Mouse (Mus musculus) MEL (cell line): ENCODE results near the gene Ccdc163. TPM values are rescaled to one million over a fixed set of nuclear protein-coding genes. Genes with fewer than 3 reads are reported as not detected.

ENCODE experiments used
- DNase-seq: peaks from one replicate; pipeline ENCODE4 v3.0.0; 2011; ENCODE audit warnings: low read depth, low spot score
- H3K27ac ChIP-seq: 2 replicates; pipeline ENCODE4 v1.5.1; 2012; ENCODE audit warnings: low read depth, mild to moderate bottlenecking, control low read depth, low read length, moderate library complexity; ENCODE audit not compliant: control insufficient read depth
- H3K27me3 ChIP-seq, 2 experiments: fragments of 150-350 bp in 1 of 2; sonication (generic) in 1 of 2; 2 replicates each; pipeline ENCODE4 v1.6.1; 2012; ENCODE audit warnings: low read length in 2 of 2, mild to moderate bottlenecking in 2 of 2, improper control_type of control experiment in 1 of 2, moderate library complexity in 1 of 2; ENCODE audit not compliant: insufficient read depth in 2 of 2, control insufficient read depth in 1 of 2
- H3K36me3 ChIP-seq, 2 experiments: 2 replicates each; pipeline ENCODE4 v1.6.1; 2012 to 2014; ENCODE audit warnings: low read length in 2 of 2, improper control_type of control experiment in 1 of 2, inconsistent platforms in 1 of 2, mild to moderate bottlenecking in 1 of 2; ENCODE audit not compliant: insufficient read depth in 2 of 2, control insufficient read depth in 1 of 2
- H3K4me1 ChIP-seq, 2 experiments: fragments of 150-350 bp in 1 of 2; sonication (generic) in 1 of 2; 2 replicates each; pipeline ENCODE4 v1.6.1; 2012; ENCODE audit warnings: low read length in 2 of 2, improper control_type of control experiment in 1 of 2, mild to moderate bottlenecking in 1 of 2; ENCODE audit not compliant: insufficient read depth in 2 of 2, control insufficient read depth in 1 of 2
- H3K4me3 ChIP-seq, 2 experiments: fragments of 150-350 bp in 1 of 2; sonication (generic) in 1 of 2; 2 replicates each; pipeline ENCODE4 v1.5.1; 2012; ENCODE audit warnings: low read depth in 2 of 2, low read length in 2 of 2, mild to moderate bottlenecking in 2 of 2, moderate library complexity in 2 of 2, control low read depth in 1 of 2, improper control_type of control experiment in 1 of 2; ENCODE audit not compliant: control insufficient read depth in 1 of 2, insufficient read depth in 1 of 2
- H3K79me2 ChIP-seq: 2 replicates; pipeline ENCODE4 v1.6.1; 2012; ENCODE audit warnings: mild to moderate bottlenecking, low read length, moderate library complexity; ENCODE audit not compliant: control insufficient read depth, poor library complexity, insufficient read depth
- H3K9ac ChIP-seq: 2 replicates; pipeline ENCODE4 v1.6.1; 2012; ENCODE audit warnings: low read depth, mild to moderate bottlenecking, control low read depth, low read length, moderate library complexity; ENCODE audit not compliant: control insufficient read depth, poor library complexity, severe bottlenecking
- H3K9me3 ChIP-seq: fragments of 150-350 bp; sonication (generic); replicated peaks from 2 replicates; pipeline ENCODE4 v1.6.1; 2012; ENCODE audit warnings: mild to moderate bottlenecking, low read length, improper control_type of control experiment, moderate library complexity; ENCODE audit not compliant: insufficient read depth
- BHLHE40 ChIP-seq: IDR thresholded peaks from 2 replicates; pipeline ENCODE4 v1.6.1; 2012; ENCODE audit warnings: low read depth, mild to moderate bottlenecking, inconsistent platforms, low read length, improper control_type of control experiment, borderline replicate concordance
- CHD1 ChIP-seq: IDR thresholded peaks from 2 replicates; pipeline ENCODE4 v1.6.1; 2012; ENCODE audit warnings: low read depth, mild to moderate bottlenecking, inconsistent platforms, low read length, improper control_type of control experiment
- CHD2 ChIP-seq: IDR thresholded peaks from 2 replicates; pipeline ENCODE4 v1.6.1; 2011; ENCODE audit warnings: low read length, improper control_type of control experiment
- CTCF ChIP-seq, 3 experiments: IDR thresholded peaks in 2 of 3; conservative IDR thresholded peaks in 1 of 3; 2 replicates each; pipeline ENCODE4 v1.5.1; 2011 to 2012; ENCODE audit warnings: low read length in 3 of 3, low read depth in 2 of 3, mild to moderate bottlenecking in 2 of 3, improper control_type of control experiment in 1 of 3, inconsistent platforms in 1 of 3, mixed read lengths in 1 of 3, moderate library complexity in 1 of 3; ENCODE audit not compliant: control insufficient read depth in 1 of 3, insufficient read depth in 1 of 3, poor library complexity in 1 of 3, severe bottlenecking in 1 of 3
- ELF1 ChIP-seq: IDR thresholded peaks from 2 replicates; pipeline ENCODE4 v1.6.1; 2014; ENCODE audit warnings: low read depth, mild to moderate bottlenecking, inconsistent platforms, low read length, improper control_type of control experiment, moderate library complexity
- GABPA ChIP-seq: IDR thresholded peaks from 2 replicates; pipeline ENCODE4 v1.6.1; 2012; ENCODE audit warnings: low read depth, mild to moderate bottlenecking, inconsistent platforms, low read length, improper control_type of control experiment, moderate library complexity
- GATA1 ChIP-seq: IDR thresholded peaks from 2 replicates; pipeline ENCODE4 v1.6.1; 2011; ENCODE audit warnings: low read depth, low read length, improper control_type of control experiment
- HCFC1 ChIP-seq: IDR thresholded peaks from 2 replicates; pipeline ENCODE4 v1.6.1; 2012; ENCODE audit warnings: low read depth, mild to moderate bottlenecking, inconsistent platforms, low read length, improper control_type of control experiment, moderate library complexity
- JUND ChIP-seq: IDR thresholded peaks from 2 replicates; pipeline ENCODE4 v1.6.1; 2011; ENCODE audit warnings: low read depth, mild to moderate bottlenecking, improper control_type of control experiment, low read length
- KAT2A ChIP-seq: conservative IDR thresholded peaks from 2 replicates; pipeline ENCODE4 v1.6.1; 2012; ENCODE audit warnings: low read depth, low read length, improper control_type of control experiment, inconsistent platforms
- MAZ ChIP-seq: IDR thresholded peaks from 2 replicates; pipeline ENCODE4 v1.6.1; 2012; ENCODE audit warnings: low read depth, mild to moderate bottlenecking, inconsistent platforms, low read length, improper control_type of control experiment
- MEF2A ChIP-seq: IDR thresholded peaks from 2 replicates; pipeline ENCODE4 v1.6.1; 2014; ENCODE audit warnings: low read depth, mild to moderate bottlenecking, inconsistent platforms, low read length, improper control_type of control experiment; ENCODE audit not compliant: poor library complexity, insufficient replicate concordance, severe bottlenecking; ENCODE audit errors: extremely low read depth
- MYB ChIP-seq: IDR thresholded peaks from 2 replicates; pipeline ENCODE4 v1.6.1; 2011; ENCODE audit warnings: mild to moderate bottlenecking, low read depth, low read length, improper control_type of control experiment
- NELFE ChIP-seq: IDR thresholded peaks from 2 replicates; pipeline ENCODE4 v1.6.1; 2011; ENCODE audit warnings: low read depth, low read length, improper control_type of control experiment
- NRF1 ChIP-seq: IDR thresholded peaks from 2 replicates; pipeline ENCODE4 v1.6.1; 2014; ENCODE audit warnings: low read depth, mild to moderate bottlenecking, inconsistent platforms, low read length, improper control_type of control experiment, moderate library complexity; ENCODE audit not compliant: poor library complexity, insufficient read depth, severe bottlenecking
- POLR2A ChIP-seq, 2 experiments: IDR thresholded peaks; 2 replicates each; pipeline ENCODE4 v1.6.1; 2011 to 2012; ENCODE audit warnings: low read length in 2 of 2, mild to moderate bottlenecking in 2 of 2, control low read depth in 1 of 2, improper control_type of control experiment in 1 of 2, low read depth in 1 of 2, moderate library complexity in 1 of 2; ENCODE audit not compliant: control insufficient read depth in 1 of 2, insufficient read depth in 1 of 2, poor library complexity in 1 of 2
- POLR2AphosphoS2 ChIP-seq: IDR thresholded peaks from 2 replicates; pipeline ENCODE4 v1.6.1; 2011; ENCODE audit warnings: low read length, improper control_type of control experiment
- POLR2AphosphoS5 ChIP-seq: IDR thresholded peaks from 2 replicates; pipeline ENCODE4 v1.6.1; 2012; ENCODE audit warnings: low read depth, borderline replicate concordance, mild to moderate bottlenecking, inconsistent platforms, low read length, moderate library complexity, mixed read lengths
- RAD21 ChIP-seq: IDR thresholded peaks from 2 replicates; pipeline ENCODE4 v1.6.1; 2011; ENCODE audit warnings: mild to moderate bottlenecking, low read depth, low read length, improper control_type of control experiment
- RCOR1 ChIP-seq: IDR thresholded peaks from 2 replicates; pipeline ENCODE4 v1.6.1; 2012; ENCODE audit warnings: low read depth, mild to moderate bottlenecking, inconsistent platforms, low read length, improper control_type of control experiment
- SIN3A ChIP-seq: IDR thresholded peaks from 2 replicates; pipeline ENCODE4 v1.6.1; 2012; ENCODE audit warnings: low read length, improper control_type of control experiment, inconsistent platforms
- SMC3 ChIP-seq: IDR thresholded peaks from 2 replicates; pipeline ENCODE4 v1.6.1; 2011; ENCODE audit warnings: low read depth, low read length, improper control_type of control experiment
- TBP ChIP-seq: IDR thresholded peaks from 2 replicates; pipeline ENCODE4 v1.8.0; 2011; ENCODE audit warnings: low read depth, low read length, improper control_type of control experiment
- TCF12 ChIP-seq: IDR thresholded peaks from 2 replicates; pipeline ENCODE4 v1.6.1; 2014; ENCODE audit warnings: low read depth, mild to moderate bottlenecking, inconsistent platforms, low read length, improper control_type of control experiment, moderate library complexity
- USF1 ChIP-seq: IDR thresholded peaks from 2 replicates; pipeline ENCODE4 v1.6.1; 2014; ENCODE audit warnings: low read depth, mild to moderate bottlenecking, inconsistent platforms, low read length, improper control_type of control experiment, moderate library complexity
- ZC3H11A ChIP-seq: IDR thresholded peaks from 2 replicates; pipeline ENCODE4 v1.6.1; 2012; ENCODE audit warnings: low read depth, mild to moderate bottlenecking, inconsistent platforms, low read length, improper control_type of control experiment
- ZKSCAN1 ChIP-seq: IDR thresholded peaks from 2 replicates; pipeline ENCODE4 v1.6.1; 2012; ENCODE audit warnings: low read depth, mild to moderate bottlenecking, inconsistent platforms, low read length, improper control_type of control experiment, moderate library complexity
- ZMIZ1 ChIP-seq: IDR thresholded peaks from 2 replicates; pipeline ENCODE4 v1.6.1; 2012; ENCODE audit warnings: low read depth, mild to moderate bottlenecking, inconsistent platforms, low read length, improper control_type of control experiment, moderate library complexity
- polyA plus RNA-seq, 2 experiments: library from polyadenylated mRNA; stranded (reverse) in 1 of 2; unstranded in 1 of 2; fragments of >175 nt in 1 of 2; fragments of >200 nt in 1 of 2; gene quantifications; 2 replicates each; pipeline versions ENCODE4 v1.2.1 to v1.2.4; 2012; ENCODE audit warnings: low replicate concordance in 2 of 2, low read depth in 1 of 2; ENCODE audit not compliant: insufficient read length in 2 of 2, insufficient read depth in 1 of 2, missing spikeins in 1 of 2
- total RNA-seq: library from RNA; depleted of rRNA; stranded (reverse); fragments of 300-350 nt; gene quantifications from 2 replicates; pipeline ENCODE4 v1.2.3, GENCODE M21; 2012

The Ccdc163 gene
- total and polyA plus RNA-seq, 3 experiments = 12.3 to 26.0 TPM; not detected in 1

DNA sequence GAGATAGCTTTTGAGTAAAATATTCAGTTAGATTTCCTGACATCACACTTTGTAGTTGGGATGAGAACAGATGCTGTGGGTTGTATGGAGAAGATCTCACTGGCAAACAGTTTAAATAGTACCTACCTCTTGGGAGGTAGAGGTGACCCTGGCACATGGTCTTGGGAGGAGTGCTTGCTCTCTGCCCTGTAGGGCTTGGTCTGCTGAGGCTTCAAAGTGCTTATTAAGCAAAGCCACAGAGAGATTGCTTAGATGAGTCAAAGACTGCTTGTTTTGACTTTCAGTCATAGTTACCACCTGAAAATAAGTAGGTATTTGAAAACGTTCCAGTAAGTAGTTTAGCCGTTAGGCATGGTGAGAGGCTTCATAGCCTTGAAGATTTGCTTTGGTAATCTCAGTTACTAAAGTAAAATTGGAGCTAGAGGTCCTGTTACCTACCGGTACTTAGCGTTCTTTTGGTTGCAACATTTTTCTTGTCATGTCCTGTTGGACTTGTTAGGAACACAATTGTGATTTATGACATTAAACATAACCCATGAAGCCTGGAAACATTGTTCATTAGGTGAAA lies 18.9 kb upstream of the Ccdc163 start:
- H3K36me3 ChIP-seq = peaks cover 33 to 47% of the 10 kb centered on the region in 2 experiments
- peaks cover 47% of the 10 kb centered on the region for H3K79me2 ChIP-seq
- H3K9ac ChIP-seq = no peak overlapping the region
- DNase-seq = no peak
- peaks cover 2 to 21% of the 10 kb centered on the region in 2 experiments for H3K4me1 ChIP-seq
- no peaks in the 10 kb centered on the region for H3K9me3 ChIP-seq
- no peak for TF ChIP-seq POLR2A (IDR thresholded peaks at IDR 0.05; ENCODE audit: control insufficient read depth in 1 of 2, insufficient read depth in 1 of 2, low read depth in 1 of 2, low read length in 2 of 2, poor library complexity in 1 of 2)
- no peak for TF ChIP-seq POLR2AphosphoS2
- no peak for TF ChIP-seq MAZ
- TF ChIP-seq HCFC1 = no peak
- no peak for TF ChIP-seq USF1
- no peak for TF ChIP-seq TBP
- no peak for TF ChIP-seq BHLHE40
- no peak for TF ChIP-seq ZKSCAN1
- no peak for TF ChIP-seq NRF1
- TF ChIP-seq GABPA = no peak
- TF ChIP-seq ZMIZ1 = no peak
- no peak for TF ChIP-seq TCF12
- no peak for TF ChIP-seq SIN3A
- TF ChIP-seq RAD21 = no peak
- TF ChIP-seq RCOR1 = no peak
- no peak for TF ChIP-seq SMC3
- TF ChIP-seq NELFE = no peak
- no peak for TF ChIP-seq ZC3H11A
- no peak overlapping the region for H3K27ac ChIP-seq
- no peaks in the 10 kb centered on the region for H3K27me3 ChIP-seq
- H3K4me3 ChIP-seq = no peak overlapping the region

DNA sequence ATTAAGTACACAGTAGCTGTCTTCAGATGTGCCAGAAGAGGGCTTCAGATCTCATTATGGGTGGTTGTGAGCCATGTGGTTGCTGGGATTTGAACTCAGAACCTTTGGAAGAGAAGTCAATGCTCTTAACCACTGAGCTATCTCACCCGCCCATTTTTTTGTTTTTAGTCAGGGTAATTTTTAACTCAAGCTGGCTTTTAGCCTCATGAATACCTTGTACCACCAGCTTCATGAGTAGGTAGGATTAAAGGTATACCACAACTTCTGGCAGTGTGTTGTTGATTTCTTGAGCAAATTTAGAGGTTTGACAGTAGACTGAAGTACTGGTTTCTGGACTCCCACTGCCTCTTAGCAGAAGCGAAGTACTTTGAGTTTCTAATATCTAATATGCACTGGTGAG lies 16.2 kb upstream of the Ccdc163 start:
- Histone ChIP-seq H3K27me3 (no peaks in the 10 kb centered on the region), H3K36me3 (peaks cover 45 to 49% of the 10 kb centered on the region in 2 experiments), H3K4me1 (peaks cover 2 to 9% of the 10 kb centered on the region in 2 experiments; a peak in 1 of 4 replicates), H3K27ac (no peak overlapping the region), H3K9ac (no peak overlapping the region), H3K9me3 (no peaks in the 10 kb centered on the region), H3K4me3 (no peak overlapping the region), H3K79me2 (peaks cover 34% of the 10 kb centered on the region)
- TF ChIP-seq SIN3A (no peak), SMC3 (no peak), RCOR1 (no peak), CHD1 (no peak), ELF1 (no peak), MYB (no peak), MEF2A (no peak), CHD2 (no peak), POLR2A (IDR thresholded peaks at IDR 0.05; ENCODE audit: control insufficient read depth in 1 of 2, insufficient read depth in 1 of 2, low read depth in 1 of 2, low read length in 2 of 2, poor library complexity in 1 of 2) (no peak), NRF1 (no peak), ZKSCAN1 (no peak), CTCF (IDR thresholded peaks at IDR 0.05 in 2 of 3, conservative IDR thresholded peaks at IDR 0.05 in 1 of 3; ENCODE audit: control insufficient read depth in 1 of 3, insufficient read depth in 1 of 3, low read depth in 2 of 3, low read length in 3 of 3, poor library complexity in 1 of 3, severe bottlenecking in 1 of 3) (no peak), KAT2A (no peak), GATA1 (no peak), POLR2AphosphoS5 (no peak), TBP (no peak), JUND (no peak)
- no peak for DNase-seq
